Mouse (Mus musculus) hindbrain, embryonic 11.5 days (tissue): ENCODE measurements around the gene Ptgs1. TPM values are rescaled to one million over a fixed set of nuclear protein-coding genes. Genes with fewer than 3 reads are reported as not detected.
A peak's percentile ranks its signal among the peaks of the same experiment; 100 is the strongest.

ENCODE experiments used
- ATAC-seq: fragments of 200-750 bp; cut with Nextera tagmentation; 2 replicates; pipeline ENCODE4 v1.8.0; 2017; ENCODE audit warnings: mild to moderate bottlenecking, moderate TSS enrichment, moderate library complexity; ENCODE audit not compliant: low FRiP score
- DNase-seq: peaks from one replicate; pipeline ENCODE4 v3.0.0-alpha.2; 2015; ENCODE audit warnings: low spot score
- H3K27ac ChIP-seq: fragments of 300-500 bp; sonication (generic); 2 replicates; pipeline ENCODE4 v1.5.1; 2014; ENCODE audit warnings: mild to moderate bottlenecking, low read depth, low read length
- H3K27me3 ChIP-seq: fragments of 300-500 bp; sonication (generic); 2 replicates; pipeline ENCODE4 v1.6.1; 2014; ENCODE audit warnings: mild to moderate bottlenecking, low read length, moderate library complexity, mixed read lengths; ENCODE audit not compliant: control insufficient read depth, insufficient read depth
- H3K36me3 ChIP-seq: fragments of 300-500 bp; sonication (generic); 2 replicates; pipeline ENCODE4 v1.6.1; 2014; ENCODE audit warnings: mild to moderate bottlenecking, low read length, moderate library complexity, mixed read lengths; ENCODE audit not compliant: control insufficient read depth, insufficient read depth
- H3K4me1 ChIP-seq: fragments of 300-500 bp; sonication (generic); replicated peaks from 2 replicates; pipeline ENCODE4 v1.6.1; 2014; ENCODE audit warnings: low read length, mixed read lengths; ENCODE audit not compliant: control insufficient read depth, insufficient read depth
- H3K4me2 ChIP-seq: fragments of 300-500 bp; sonication (generic); replicated peaks from 2 replicates; pipeline ENCODE4 v1.6.1; 2014; ENCODE audit warnings: mild to moderate bottlenecking, low read depth, low read length
- H3K4me3 ChIP-seq: fragments of 300-500 bp; sonication (generic); 2 replicates; pipeline ENCODE4 v1.5.1; 2014; ENCODE audit warnings: low read depth, low read length
- H3K9ac ChIP-seq: fragments of 300-500 bp; sonication (generic); 2 replicates; pipeline ENCODE4 v1.6.1; 2014; ENCODE audit warnings: low read depth, low read length
- H3K9me3 ChIP-seq: fragments of 300-500 bp; sonication (generic); 2 replicates; pipeline ENCODE4 v1.6.1; 2016; ENCODE audit warnings: low read length; ENCODE audit not compliant: control insufficient read depth
- WGBS: fragments of 180-500 bp; shearing (Covaris S2); extraction: QIAGEN DNeasy Blood & Tissue Kit; methylation state at CpG from one replicate; pipeline ENCODE4 v1.1.7; 2014; 5-methylcytosine and 5-hydroxymethylcytosine counted together
- polyA plus RNA-seq: library from polyadenylated mRNA; unstranded; fragments of >200 nt; fragmentation: Nextera tagmentation; extraction: Ambion mirVana; gene quantifications from 2 replicates; pipeline ENCODE4 v1.2.1, GENCODE M21; 2014

The Ptgs1 gene
- polyA plus RNA-seq, 1 experiment from 2014 or later: 4.2 TPM

DNA sequence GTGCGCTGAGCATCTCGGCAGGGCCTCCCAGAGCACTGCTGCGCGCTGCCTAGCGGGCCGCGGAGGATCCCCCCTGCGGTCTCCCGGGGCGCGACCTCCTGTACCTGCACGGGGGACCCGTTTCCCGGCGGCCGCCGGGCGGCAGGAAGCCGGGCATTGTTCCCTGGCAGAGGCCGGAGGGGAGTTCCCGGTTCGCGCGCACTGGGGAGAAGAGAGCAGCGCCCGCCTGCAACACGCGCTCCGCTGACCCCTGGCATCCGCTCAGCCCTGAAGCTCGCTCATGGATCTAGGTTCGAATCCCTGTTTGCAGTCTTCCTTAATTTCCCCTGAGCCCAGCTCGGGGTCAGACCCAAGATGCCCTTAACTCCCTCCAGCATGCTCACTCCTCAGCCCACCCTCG is 19.4 kb upstream of the Ptgs1 start:
- 4% methylated on average over 25 of the region's 34 CpGs for WGBS
- Histone ChIP-seq H3K27ac (no peak overlapping the region), H3K27me3 (peaks cover 17% of the 10 kb centered on the region), H3K9ac (0 out of 2 replicates have a peak overlapping the region, but pooled peaks have one; percentile 27), H3K4me2 (peak overlapping the region; percentile 7; the same call in 1 of the 2 replicates), H3K9me3 (no peaks in the 10 kb centered on the region), H3K36me3 (no peaks in the 10 kb centered on the region), H3K4me1 (no peaks in the 10 kb centered on the region), H3K4me3 (0 out of 2 replicates have a peak overlapping the region, but pooled peaks have one; percentile 1)
- peak; percentile 36 for DNase-seq
- ATAC-seq: no peak

DNA sequence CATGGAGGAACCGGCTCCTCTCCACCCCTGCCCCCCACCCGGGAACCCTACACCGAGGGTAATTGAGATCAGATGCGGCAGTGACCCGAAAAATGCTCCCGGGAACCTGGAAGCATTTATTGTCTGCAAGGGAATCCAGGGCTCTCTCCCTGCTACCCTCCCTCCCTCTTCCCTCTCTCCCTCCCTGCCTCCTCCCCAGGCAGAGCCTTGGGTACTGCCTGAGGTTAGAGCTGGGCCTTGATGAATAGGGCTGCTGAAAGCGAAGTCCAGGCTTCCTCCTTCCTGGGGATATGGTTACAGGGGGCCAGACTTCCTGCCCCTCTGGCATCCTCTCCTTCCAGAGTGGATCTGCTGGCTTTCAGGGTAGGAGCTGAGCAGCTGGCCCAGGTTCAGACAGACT is 18.4 kb upstream of the Ptgs1 start:
- H3K9me3 ChIP-seq: no peaks in the 10 kb centered on the region
- 8% methylated on average over 7 of the region's 7 CpGs for WGBS
- ATAC-seq (peak; percentile 28; the same call in 1 of the 2 replicates), DNase-seq (peak; percentile 51)
- H3K9ac ChIP-seq: no peak overlapping the region
- peaks cover 17% of the 10 kb centered on the region for H3K27me3 ChIP-seq
- H3K4me2 ChIP-seq: no peak overlapping the region
- no peak overlapping the region for H3K4me3 ChIP-seq
- no peaks in the 10 kb centered on the region for H3K36me3 ChIP-seq
- no peak overlapping the region for H3K27ac ChIP-seq
- no peaks in the 10 kb centered on the region for H3K4me1 ChIP-seq

- no peak for DNase-seq
- Histone ChIP-seq H3K9me3 (no peaks in the 10 kb centered on the region), H3K36me3 (no peaks in the 10 kb centered on the region), H3K4me2 (no peak overlapping the region), H3K9ac (no peak overlapping the region), H3K4me3 (no peak overlapping the region), H3K27me3 (peaks cover 17% of the 10 kb centered on the region), H3K27ac (no peak overlapping the region), H3K4me1 (no peaks in the 10 kb centered on the region)
- ATAC-seq: no peak
- 58% methylated on average over 7 of the region's 7 CpGs for WGBS
These were observed 17.1 kb upstream of the Ptgs1 start for GRCm38 (mm10) chr2:36213108-36213507.

DNA sequence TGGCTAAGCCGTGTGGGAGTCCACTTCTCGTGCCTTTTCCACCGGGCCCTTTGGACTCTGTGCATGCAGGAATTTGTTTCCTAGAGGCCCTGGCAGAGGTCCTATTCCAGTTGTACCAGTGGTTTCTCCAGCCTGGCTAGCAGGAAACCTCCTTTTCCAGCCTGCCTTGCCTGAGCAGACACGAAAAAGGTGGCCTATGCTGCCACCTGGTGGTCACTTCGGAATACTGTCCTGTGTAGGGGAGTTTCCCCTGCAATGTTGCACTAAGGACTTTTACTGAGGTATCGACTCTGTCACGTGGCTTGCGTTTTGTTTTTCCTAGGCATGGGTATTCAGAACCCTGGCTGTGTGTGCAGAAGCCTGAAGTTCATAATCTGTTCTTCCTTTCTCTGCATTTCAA is 16.2 kb upstream of the Ptgs1 start:
- Histone ChIP-seq H3K9me3 (no peaks in the 10 kb centered on the region), H3K27ac (no peak overlapping the region), H3K4me3 (no peak overlapping the region), H3K9ac (no peak overlapping the region), H3K4me2 (no peak overlapping the region), H3K36me3 (no peaks in the 10 kb centered on the region), H3K27me3 (peaks cover 17% of the 10 kb centered on the region), H3K4me1 (no peaks in the 10 kb centered on the region)
- peak; percentile 92 for DNase-seq
- ATAC-seq: peak; percentile 73
- 6% methylated on average over 8 of the region's 8 CpGs for WGBS

DNA sequence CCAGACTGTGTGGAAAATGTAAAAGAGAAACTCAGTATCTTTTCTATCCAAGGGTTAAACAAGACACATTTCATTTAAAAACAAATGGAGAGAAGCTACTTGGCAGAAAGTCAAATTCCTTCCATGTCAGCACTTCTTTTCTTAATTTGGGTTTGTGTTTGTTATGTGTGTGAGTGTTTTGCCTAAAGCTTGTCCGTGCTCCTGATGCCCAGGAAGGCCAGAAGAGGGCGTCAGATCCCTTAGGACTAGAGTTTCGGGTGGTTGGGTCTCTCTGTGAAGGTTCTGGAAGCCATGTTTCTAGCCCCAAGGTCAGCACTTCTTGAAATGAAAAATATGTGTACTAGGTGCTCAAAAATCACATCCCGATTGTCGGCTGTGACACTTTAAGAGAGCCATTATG is 15.8 kb upstream of the Ptgs1 start:
- ATAC-seq (no peak), DNase-seq (peak; percentile 43)
- H3K36me3 ChIP-seq: no peaks in the 10 kb centered on the region
- no peak overlapping the region for H3K4me2 ChIP-seq
- H3K27ac ChIP-seq: no peak overlapping the region
- H3K27me3 ChIP-seq: peaks cover 17% of the 10 kb centered on the region
- 74% methylated on average over 5 of the region's 5 CpGs for WGBS
- H3K4me1 ChIP-seq: no peaks in the 10 kb centered on the region
- no peak overlapping the region for H3K9ac ChIP-seq
- H3K4me3 ChIP-seq: no peak overlapping the region
- no peaks in the 10 kb centered on the region for H3K9me3 ChIP-seq

DNA sequence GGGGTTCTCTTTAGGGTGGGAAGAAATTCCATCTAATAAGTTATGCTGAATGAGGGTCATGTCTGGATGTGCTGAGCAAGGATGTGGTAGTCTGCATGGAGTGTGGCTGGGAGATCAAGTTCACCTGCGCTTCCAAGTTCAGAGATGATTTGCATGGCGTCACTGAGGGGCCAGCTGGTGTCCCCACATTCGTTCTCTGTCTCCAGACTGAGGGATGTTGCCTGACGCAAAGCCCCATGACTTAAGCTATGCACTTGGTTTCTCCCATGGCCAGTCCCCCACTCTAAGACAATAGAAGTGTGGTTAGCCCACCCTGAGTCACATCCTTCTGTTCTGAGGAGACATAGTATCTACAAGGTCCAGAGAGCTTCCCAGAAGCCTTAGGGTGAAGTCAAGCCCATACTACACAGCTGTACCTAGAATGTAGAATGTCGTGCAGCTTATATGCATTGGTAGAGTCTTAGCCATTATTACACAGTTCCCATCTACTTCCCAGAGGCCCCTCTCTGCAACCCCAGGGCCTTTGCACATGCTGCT is 15.0 kb upstream of the Ptgs1 start:
- DNase-seq (no peak), ATAC-seq (no peak)
- no peak overlapping the region for H3K4me3 ChIP-seq
- peaks cover 16% of the 10 kb centered on the region for H3K27me3 ChIP-seq
- H3K36me3 ChIP-seq: no peaks in the 10 kb centered on the region
- no peak overlapping the region for H3K27ac ChIP-seq
- H3K9me3 ChIP-seq: no peaks in the 10 kb centered on the region
- H3K9ac ChIP-seq: no peak overlapping the region
- no peak overlapping the region for H3K4me2 ChIP-seq
- WGBS: 89% methylated on average over 5 of the region's 5 CpGs
- no peaks in the 10 kb centered on the region for H3K4me1 ChIP-seq

DNA sequence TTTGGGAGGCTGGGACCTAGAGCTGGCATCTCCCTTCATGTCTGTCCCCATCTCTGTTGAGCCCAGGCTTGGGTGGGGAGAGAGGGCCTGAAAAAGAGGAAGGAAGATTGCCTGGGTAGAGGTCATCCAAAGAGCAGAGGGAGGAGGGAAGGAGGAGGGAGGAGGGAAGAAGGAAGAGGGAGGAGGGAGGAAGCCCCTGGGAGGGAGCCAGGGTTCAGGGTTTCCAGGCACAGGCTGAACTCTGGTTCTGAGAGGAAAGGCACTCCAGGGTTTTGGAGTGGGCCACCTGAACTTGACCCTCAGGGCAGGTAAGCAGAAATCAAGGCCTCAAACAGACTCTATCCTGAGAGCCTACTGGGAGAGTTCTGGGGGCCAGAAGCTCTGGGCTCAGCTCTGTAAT is 13.7 kb upstream of the Ptgs1 start:
- DNase-seq (no peak), ATAC-seq (no peak)
- Histone ChIP-seq H3K4me2 (no peak overlapping the region), H3K9me3 (no peaks in the 10 kb centered on the region), H3K27me3 (peaks cover 6% of the 10 kb centered on the region; the same call in 1 of the 2 replicates), H3K9ac (no peak overlapping the region), H3K36me3 (no peaks in the 10 kb centered on the region), H3K27ac (no peak overlapping the region), H3K4me3 (no peak overlapping the region), H3K4me1 (no peaks in the 10 kb centered on the region)

DNA sequence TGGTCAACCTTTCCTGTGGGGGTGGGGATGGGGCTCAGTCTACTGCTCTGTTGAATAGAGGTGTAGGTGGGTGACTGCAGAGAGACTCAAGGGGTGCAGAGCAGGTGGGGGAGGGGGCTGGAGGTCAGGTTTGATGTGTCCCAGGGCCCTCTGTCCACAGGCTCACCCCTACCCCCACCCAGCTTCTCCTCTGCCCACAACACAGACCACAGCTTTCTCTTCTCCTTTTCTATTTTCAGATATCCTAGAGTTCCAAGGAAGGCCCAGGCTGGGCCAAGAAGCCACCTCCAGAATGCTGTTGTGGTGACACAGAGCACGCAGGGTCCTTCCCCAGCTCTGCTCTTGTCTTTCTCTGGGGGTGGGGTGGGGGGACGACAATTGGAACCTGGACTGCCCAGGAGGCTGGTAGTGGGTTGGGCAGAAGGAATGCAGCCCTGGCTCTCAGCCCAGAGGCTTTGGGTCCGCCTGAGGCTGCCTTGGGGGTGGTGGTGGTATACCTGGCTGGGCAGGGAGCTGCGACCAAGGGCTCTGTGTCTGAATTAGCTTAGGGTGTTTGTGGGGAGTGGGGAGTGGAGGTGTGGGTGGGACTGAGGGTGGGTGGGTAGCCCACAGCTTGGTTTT is 13.2 kb upstream of the Ptgs1 start:
- no peak overlapping the region for H3K4me2 ChIP-seq
- H3K27me3 ChIP-seq: peaks cover 5% of the 10 kb centered on the region; the same call in 1 of the 2 replicates
- H3K36me3 ChIP-seq: no peaks in the 10 kb centered on the region
- H3K9ac ChIP-seq: no peak overlapping the region
- H3K9me3 ChIP-seq: no peaks in the 10 kb centered on the region
- no peak overlapping the region for H3K27ac ChIP-seq
- ATAC-seq: no peak
- DNase-seq: no peak
- H3K4me3 ChIP-seq: no peak overlapping the region
- WGBS: 59% methylated on average over 4 of the region's 4 CpGs
- H3K4me1 ChIP-seq: no peaks in the 10 kb centered on the region

GRCm38 (mm10) chr2:36217692-36218233 is 12.5 kb upstream of the Ptgs1 start:
- no peaks in the 10 kb centered on the region for H3K36me3 ChIP-seq
- WGBS: 53% methylated on average over 5 of the region's 5 CpGs
- no peak overlapping the region for H3K27ac ChIP-seq
- H3K4me2 ChIP-seq: no peak overlapping the region
- ATAC-seq (no peak), DNase-seq (no peak)
- no peaks in the 10 kb centered on the region for H3K4me1 ChIP-seq
- H3K4me3 ChIP-seq: no peak overlapping the region
- no peaks in the 10 kb centered on the region for H3K27me3 ChIP-seq
- no peak overlapping the region for H3K9ac ChIP-seq
- H3K9me3 ChIP-seq: no peaks in the 10 kb centered on the region
